Mouse (Mus musculus): ENCODE results near the gene Galr3.

- TF ChIP-seq CTCF (IDR thresholded peaks at IDR 0.05; ENCODE audit: low read depth) (no peak), EP300 (IDR thresholded peaks at IDR 0.05; ENCODE audit: low read depth) (no peak)
Measured at GRCm38 (mm10) chr15:78992925-78993324, 48.8 kb upstream of the Galr3 start.
